Mouse (Mus musculus) adipocyte (in vitro differentiated cells): ENCODE data around the gene Pum3.
A peak's percentile ranks its signal among the peaks of the same experiment; 100 is the strongest.

Source experiments
- DNase-seq: peaks from one replicate; pipeline ENCODE4 v3.0.0-alpha.2; 2016; ENCODE audit warnings: low spot score

Pum3 gene

GRCm38 (mm10) chr19:27429745-27430251 is at the start of gene Pum3:
Pum3 (minus strand) TSS chr19:27429825.
- DNase-seq: peak; percentile 100

GRCm38 (mm10) chr19:27466691-27467090 is 37.1 kb upstream of the Pum3 start:
- DNase-seq: no peak

- peak; percentile 12 for DNase-seq
Observed at GRCm38 (mm10) chr19:27462656-27463055, 33.0 kb upstream of the Pum3 start.

- DNase-seq: peak; percentile 90
Observed at GRCm38 (mm10) chr19:27450458-27450857, 20.8 kb upstream of the Pum3 start.

- peak; percentile 64 for DNase-seq
Observed at GRCm38 (mm10) chr19:27447515-27447914, 17.9 kb upstream of the Pum3 start.

- DNase-seq: no peak
Observed at GRCm38 (mm10) chr19:27441106-27441505, 11.5 kb upstream of the Pum3 start.

GRCm38 (mm10) chr19:27437982-27438652 is 8.5 kb upstream of the Pum3 start:
- no peak for DNase-seq

GRCm38 (mm10) chr19:27430406-27430805 is 781 bp upstream of the Pum3 start:
- peak; percentile 48 for DNase-seq

GRCm38 (mm10) chr19:27429281-27429680 is 344 bp downstream of the Pum3 start:
- DNase-seq: no peak

- peak; percentile 27 for DNase-seq
Observed at GRCm38 (mm10) chr19:27427865-27428264, 1.8 kb downstream of the Pum3 start.

- peak; percentile 43 for DNase-seq
Observed at GRCm38 (mm10) chr19:27426451-27426850, 3.2 kb downstream of the Pum3 start.

GRCm38 (mm10) chr19:27425656-27426055 is 4.0 kb downstream of the Pum3 start:
- peak; percentile 60 for DNase-seq

- no peak for DNase-seq
Observed at GRCm38 (mm10) chr19:27417375-27417774, 12.2 kb downstream of the Pum3 start.

- DNase-seq: peak; percentile 62
Observed at GRCm38 (mm10) chr19:27416569-27416968, 13.1 kb downstream of the Pum3 start.

GRCm38 (mm10) chr19:27411340-27411739 is 18.3 kb downstream of the Pum3 start:
- DNase-seq: no peak

GRCm38 (mm10) chr19:27410751-27411150 is 18.9 kb downstream of the Pum3 start:
- DNase-seq: peak; percentile 64

GRCm38 (mm10) chr19:27409782-27410181 is 19.8 kb downstream of the Pum3 start:
- no peak for DNase-seq

- no peak for DNase-seq
Observed at GRCm38 (mm10) chr19:27409196-27409595, 20.4 kb downstream of the Pum3 start.

- DNase-seq: no peak
Observed at GRCm38 (mm10) chr19:27397797-27398196, 31.8 kb downstream of the Pum3 start.

GRCm38 (mm10) chr19:27397223-27397622 is 32.4 kb downstream of the Pum3 start:
- no peak for DNase-seq

GRCm38 (mm10) chr19:27396719-27397118 is 32.9 kb downstream of the Pum3 start:
- no peak for DNase-seq

GRCm38 (mm10) chr19:27395936-27396335 is 33.7 kb downstream of the Pum3 start:
- no peak for DNase-seq

- no peak for DNase-seq
Observed at GRCm38 (mm10) chr19:27395481-27395880, 34.1 kb downstream of the Pum3 start.
